Mouse (Mus musculus) embryonic facial prominence, embryonic 14.5 days (tissue): Measurements from ENCODE around the gene Olfr154. TPM values are rescaled to one million over a fixed set of nuclear protein-coding genes. Genes with fewer than 3 reads are reported as not detected.
"Not testable (repeated sequence)": the region's sequence is repeated elsewhere in the genome, so short reads cannot be mapped to it uniquely, and the experiment has no call there.

Source experiments
- ATAC-seq: fragments of 200-750 bp; cut with Nextera tagmentation; 2 replicates; pipeline ENCODE4 v1.8.0; 2017; ENCODE audit warnings: low read depth, moderate number of reproducible peaks, moderate TSS enrichment
- DNase-seq: peaks from one replicate; pipeline ENCODE4 v3.0.0-alpha.2; 2015; ENCODE audit warnings: low spot score
- H3K27ac ChIP-seq: fragments of 300-500 bp; sonication (generic); replicated peaks from 2 replicates; pipeline ENCODE4 v1.5.1; 2014; ENCODE audit warnings: low read depth, mild to moderate bottlenecking, low read length, moderate library complexity
- H3K27me3 ChIP-seq: fragments of 300-500 bp; sonication (generic); replicated peaks from 2 replicates; pipeline ENCODE4 v1.6.1; 2014; ENCODE audit warnings: low read length; ENCODE audit not compliant: control insufficient read depth, insufficient read depth
- H3K36me3 ChIP-seq: fragments of 300-500 bp; sonication (generic); 2 replicates; pipeline ENCODE4 v1.6.1; 2014; ENCODE audit warnings: low read length, mixed read lengths; ENCODE audit not compliant: control insufficient read depth, insufficient read depth
- H3K4me1 ChIP-seq: fragments of 300-500 bp; sonication (generic); 2 replicates; pipeline ENCODE4 v1.6.1; 2014; ENCODE audit warnings: antibody characterized with exemption, low read length; ENCODE audit not compliant: control insufficient read depth, insufficient read depth
- H3K4me2 ChIP-seq: fragments of 300-500 bp; sonication (generic); 2 replicates; pipeline ENCODE4 v1.6.1; 2014; ENCODE audit warnings: low read depth, mild to moderate bottlenecking, low read length, moderate library complexity, mixed read lengths
- H3K4me3 ChIP-seq: fragments of 300-500 bp; sonication (generic); 2 replicates; pipeline ENCODE4 v1.5.1; 2014; ENCODE audit warnings: low read depth, mild to moderate bottlenecking, low read length
- H3K9ac ChIP-seq: fragments of 300-500 bp; sonication (generic); 2 replicates; pipeline ENCODE4 v1.6.1; 2014; ENCODE audit warnings: low read depth, mild to moderate bottlenecking, low read length, moderate library complexity, mixed read lengths
- H3K9me3 ChIP-seq: fragments of 300-500 bp; sonication (generic); 2 replicates; pipeline ENCODE4 v1.6.1; 2016; ENCODE audit warnings: low read length; ENCODE audit not compliant: control insufficient read depth
- WGBS: fragments of 180-500 bp; shearing (Covaris S2); extraction: QIAGEN DNeasy Blood & Tissue Kit; methylation state at CpG from one replicate; pipeline ENCODE4 v1.1.7; 2014; 5-methylcytosine and 5-hydroxymethylcytosine counted together
- polyA plus RNA-seq: library from polyadenylated mRNA; unstranded; fragments of >200 nt; fragmentation: Nextera tagmentation; extraction: Ambion mirVana; gene quantifications from 2 replicates; pipeline ENCODE4 v1.2.1, GENCODE M21; 2014

Olfr154 gene
- not detected in 2 replicates for polyA plus RNA-seq

DNA sequence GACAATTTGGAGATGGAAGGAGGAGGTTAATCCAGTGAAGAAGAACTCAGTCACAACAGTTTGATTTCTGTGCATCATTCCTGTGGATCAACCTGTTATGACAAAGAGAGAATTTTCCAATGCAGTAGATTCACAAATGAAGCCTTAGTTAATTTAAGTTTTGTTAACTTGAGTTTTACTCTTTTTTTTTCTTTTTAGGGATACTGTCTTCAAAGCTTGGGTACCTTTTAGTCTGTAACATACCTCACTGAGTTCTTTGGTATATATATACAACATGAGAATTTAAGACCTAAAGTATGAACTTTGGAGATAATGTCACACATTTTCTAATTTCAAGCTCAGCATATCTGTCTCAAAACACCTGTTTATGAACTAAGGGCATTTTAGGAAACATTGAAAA, at the start of gene Olfr154:
Gene Olfr154, minus strand, starts transcription at position 101 of the 400 bp plus-strand sequence.
- H3K9me3 ChIP-seq, H3K36me3 ChIP-seq, H3K4me1 ChIP-seq, H3K27me3 ChIP-seq, H3K4me3 ChIP-seq, ATAC-seq, H3K27ac ChIP-seq, H3K4me2 ChIP-seq, H3K9ac ChIP-seq, DNase-seq: not testable (repeated sequence)

DNA sequence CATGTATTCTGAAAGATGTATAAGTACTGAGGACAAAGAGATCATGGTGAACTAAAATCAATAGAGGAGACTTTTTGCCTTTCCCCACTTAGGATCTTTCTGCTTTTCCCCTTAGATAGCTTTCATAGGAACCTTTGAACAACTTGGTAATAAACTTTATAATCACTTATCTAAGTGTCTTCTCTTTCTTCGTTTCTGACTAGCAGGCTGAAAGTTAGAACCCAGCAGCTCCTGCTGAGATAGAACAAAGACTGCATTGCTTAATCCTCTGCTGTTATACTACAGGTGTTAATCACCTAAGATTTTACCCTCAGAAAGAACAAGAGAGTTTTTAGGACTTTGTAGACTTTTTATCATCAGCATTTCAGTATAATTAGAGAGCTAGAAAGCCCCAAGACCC, 46.9 kb upstream of the Olfr154 start:
- Histone ChIP-seq H3K27me3 (no peaks in the 10 kb centered on the region), H3K9ac (no peak overlapping the region), H3K4me2 (no peak overlapping the region), H3K36me3 (no peaks in the 10 kb centered on the region), H3K27ac (no peak overlapping the region), H3K9me3 (no peaks in the 10 kb centered on the region), H3K4me3 (no peak overlapping the region), H3K4me1 (no peaks in the 10 kb centered on the region)
- WGBS = 40% methylated on average over 1 of the region's 1 CpGs
- DNase-seq (no peak), ATAC-seq (no peak)

DNA sequence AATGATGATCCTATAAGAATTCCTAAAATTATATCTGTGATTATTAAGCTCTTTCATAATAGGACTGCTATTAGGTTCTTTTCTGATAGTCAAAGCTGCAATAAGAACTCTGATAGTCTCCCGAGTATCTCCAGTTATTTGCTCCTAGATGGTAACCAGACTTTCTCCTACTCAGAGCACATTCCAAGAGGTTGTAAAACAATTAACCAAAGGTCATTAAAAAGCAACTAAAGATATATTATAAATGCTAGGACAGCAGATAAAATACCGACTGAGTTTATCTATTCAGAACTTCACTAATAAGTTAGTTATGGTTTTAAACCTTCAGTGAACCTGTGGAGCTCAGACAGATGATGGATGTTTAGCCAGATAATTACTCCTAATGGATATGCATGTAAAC, 46.4 kb upstream of the Olfr154 start:
- not testable (repeated sequence) for H3K36me3 ChIP-seq, H3K27ac ChIP-seq, H3K9ac ChIP-seq, H3K4me1 ChIP-seq, H3K9me3 ChIP-seq, H3K4me2 ChIP-seq, DNase-seq, ATAC-seq, H3K4me3 ChIP-seq, H3K27me3 ChIP-seq
- whole genome bisulfite sequencing = 65% methylated on average over 2 of the region's 2 CpGs

DNA sequence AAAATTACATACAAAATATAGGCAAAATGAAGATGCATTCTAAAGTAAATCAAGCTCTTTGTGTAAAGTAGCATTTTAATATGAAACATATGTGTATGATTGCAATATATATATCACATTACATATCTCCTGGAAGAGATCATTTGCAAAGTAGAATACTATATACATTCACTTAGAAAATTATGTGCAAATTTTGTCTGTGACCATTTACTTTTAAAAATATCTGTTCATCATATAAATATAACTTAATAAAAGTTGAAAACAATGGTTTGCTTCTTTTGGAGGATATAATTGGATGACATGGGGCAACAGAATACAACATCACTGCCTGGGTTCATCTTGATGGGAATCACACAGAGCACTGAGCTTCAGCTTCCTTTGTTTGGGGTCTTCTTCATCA, 24.9 kb upstream of the Olfr154 start, which contains the start of gene Olfr1008:
Gene Olfr1008, plus strand, starts transcription at position 301 of the 400 bp plus-strand sequence.
- H3K9me3 ChIP-seq = no peaks in the 10 kb centered on the region
- H3K27me3 ChIP-seq = no peaks in the 10 kb centered on the region
- no peak within 1 kb of the TSS for H3K4me3 ChIP-seq
- DNase-seq = no peak
- H3K4me1 ChIP-seq = no peaks in the 10 kb centered on the region
- no peaks in the 10 kb centered on the region for H3K36me3 ChIP-seq
- no peak within 1 kb of the TSS for H3K9ac ChIP-seq
- no peak within 1 kb of the TSS for H3K27ac ChIP-seq
- no peak within 1 kb of the TSS for H3K4me2 ChIP-seq
- ATAC-seq = no peak

DNA sequence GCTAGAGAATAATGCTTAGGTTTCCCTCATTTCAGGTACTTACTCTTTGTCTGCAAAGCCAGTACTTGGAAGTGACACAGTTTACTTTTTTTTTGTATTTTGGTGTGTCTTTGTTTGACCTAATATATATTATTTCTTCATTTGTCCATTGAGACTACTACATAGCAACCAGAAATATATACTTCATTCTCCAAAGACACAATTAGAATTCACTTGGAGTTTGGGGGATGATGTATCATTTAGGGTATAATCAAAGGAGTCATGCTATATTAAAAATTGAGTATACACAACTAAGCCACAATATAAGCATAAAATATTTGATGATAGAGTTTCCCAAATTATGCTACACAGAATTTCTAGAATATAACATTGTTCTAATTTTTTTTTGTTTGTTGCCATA, 14.4 kb upstream of the Olfr154 start, which contains the start of gene Olfr1006:
Gene Olfr1006, minus strand, starts transcription at position 101 of the 400 bp plus-strand sequence.
- Histone ChIP-seq H3K4me3 (no peak within 1 kb of the TSS), H3K27ac (no peak within 1 kb of the TSS), H3K9me3 (no peaks in the 10 kb centered on the region), H3K9ac (no peak within 1 kb of the TSS), H3K36me3 (no peaks in the 10 kb centered on the region), H3K4me1 (no peaks in the 10 kb centered on the region), H3K4me2 (no peak within 1 kb of the TSS), H3K27me3 (no peaks in the 10 kb centered on the region)
- ATAC-seq = no peak
- DNase-seq = no peak

DNA sequence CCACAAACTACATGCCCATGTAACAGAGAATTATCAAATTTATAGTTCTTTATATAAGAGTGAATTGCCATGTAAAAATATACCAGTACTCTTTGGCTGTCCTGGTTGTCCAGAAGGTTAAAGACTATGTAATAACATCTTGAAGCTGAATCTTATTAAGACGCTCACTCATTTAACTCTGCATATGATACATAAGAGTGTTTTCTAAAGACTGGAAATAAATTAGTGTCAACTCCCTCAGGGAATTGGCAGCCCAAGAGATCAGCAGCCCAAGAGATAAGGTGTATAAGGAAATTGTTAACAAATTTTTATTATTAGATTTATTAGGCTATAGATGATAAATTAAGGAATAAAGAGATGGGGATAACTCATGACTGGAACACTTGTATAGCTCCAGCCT, 13.7 kb downstream of the Olfr154 start, which contains the start of gene Olfr1002:
Gene Olfr1002, minus strand, starts transcription at position 101 of the 400 bp plus-strand sequence.
- H3K4me2 ChIP-seq = no peak within 1 kb of the TSS
- no peaks in the 10 kb centered on the region for H3K36me3 ChIP-seq
- no peaks in the 10 kb centered on the region for H3K4me1 ChIP-seq
- no peak within 1 kb of the TSS for H3K9ac ChIP-seq
- H3K4me3 ChIP-seq = no peak within 1 kb of the TSS
- WGBS = 90% methylated on average over 1 of the region's 1 CpGs
- no peak for ATAC-seq
- no peak for DNase-seq
- H3K9me3 ChIP-seq = no peaks in the 10 kb centered on the region
- no peak within 1 kb of the TSS for H3K27ac ChIP-seq
- H3K27me3 ChIP-seq = no peaks in the 10 kb centered on the region

Other genes starting within 250 kb of the Olfr154 start
- not detected in 2 replicates for gene Olfr993, start 249.6 kb downstream of the Olfr154 start, polyA plus RNA-seq
- gene Olfr994, start 228.0 kb downstream of the Olfr154 start, polyA plus RNA-seq = not detected in 2 replicates
- gene Olfr995, start 220.8 kb downstream of the Olfr154 start, polyA plus RNA-seq = not detected in 2 replicates
- 4.3 and 4.5 TPM in 2 replicates for gene 4833423E24Rik, start 145.4 kb downstream of the Olfr154 start, polyA plus RNA-seq
- not detected in 2 replicates for gene Olfr996, start 85.2 kb downstream of the Olfr154 start, polyA plus RNA-seq
- gene Olfr998, start 75.5 kb downstream of the Olfr154 start, polyA plus RNA-seq = not detected in 2 replicates
- gene Olfr1000, start 52.6 kb downstream of the Olfr154 start, polyA plus RNA-seq = not detected in 2 replicates
- gene Olfr1002, start 13.8 kb downstream of the Olfr154 start, polyA plus RNA-seq = not detected in 2 replicates
- 0.11 TPM in 1 of 2 replicates, not detected in the other for gene Olfr1006, start 14.3 kb upstream of the Olfr154 start, polyA plus RNA-seq
- not detected in 2 replicates for gene Olfr1008, start 25.0 kb upstream of the Olfr154 start, polyA plus RNA-seq
- not detected in 2 replicates for gene Olfr1009, start 51.0 kb upstream of the Olfr154 start, polyA plus RNA-seq
- 0.18 TPM in 1 of 2 replicates, not detected in the other for gene Olfr1012, start 98.3 kb upstream of the Olfr154 start, polyA plus RNA-seq
- gene Olfr1013, start 102.6 kb upstream of the Olfr154 start, polyA plus RNA-seq = not detected in 2 replicates
- gene Olfr1014, start 108.3 kb upstream of the Olfr154 start, polyA plus RNA-seq = 0.10 TPM in 1 of 2 replicates, not detected in the other
- 0.17 and 0.22 TPM in 2 replicates for gene Olfr1015, start 117.6 kb upstream of the Olfr154 start, polyA plus RNA-seq
- 0.13 and 0.22 TPM in 2 replicates for gene Olfr1016, start 138.1 kb upstream of the Olfr154 start, polyA plus RNA-seq
- not detected in 2 replicates for gene Olfr1018, start 154.0 kb upstream of the Olfr154 start, polyA plus RNA-seq
- not detected in 2 replicates for gene Olfr1019, start 181.0 kb upstream of the Olfr154 start, polyA plus RNA-seq
- gene Olfr1020, start 182.6 kb upstream of the Olfr154 start, polyA plus RNA-seq = not detected in 2 replicates
- not detected in 2 replicates for gene Olfr1022, start 204.1 kb upstream of the Olfr154 start, polyA plus RNA-seq
- not detected in 2 replicates for gene Olfr1023, start 221.2 kb upstream of the Olfr154 start, polyA plus RNA-seq
- gene Olfr1024, start 240.6 kb upstream of the Olfr154 start, polyA plus RNA-seq = not detected in 2 replicates